Mouse (Mus musculus) spleen, adult 2 months (tissue): ENCODE data around the gene Wwc1. TPM values are rescaled to one million over a fixed set of nuclear protein-coding genes. Genes with fewer than 3 reads are reported as not detected.

ENCODE experiments used
- DNase-seq, 2 experiments: peaks; one replicate each; pipeline versions ENCODE4 v3.0.0 to v3.0.0-alpha.2; 2012 to 2021; ENCODE audit warnings: low spot score in 2 of 2, low read depth in 1 of 2
- H3K27ac ChIP-seq: fragments of 200-500 bp; 2 replicates; pipeline ENCODE4 v1.5.1; 2012; ENCODE audit warnings: low read length, inconsistent platforms; ENCODE audit not compliant: insufficient read depth
- H3K27me3 ChIP-seq: fragments of 200-500 bp; 2 replicates; pipeline ENCODE4 v1.6.1; 2012; ENCODE audit warnings: mild to moderate bottlenecking, moderate library complexity, low read length, inconsistent platforms; ENCODE audit not compliant: control insufficient read depth, insufficient read depth
- H3K36me3 ChIP-seq: fragments of 200-500 bp; 2 replicates; pipeline ENCODE4 v1.6.1; 2012; ENCODE audit warnings: mild to moderate bottlenecking, low read length, inconsistent platforms; ENCODE audit not compliant: control insufficient read depth, insufficient read depth
- H3K4me1 ChIP-seq: fragments of 200-500 bp; 2 replicates; pipeline ENCODE4 v1.6.1; 2011; ENCODE audit warnings: inconsistent platforms; ENCODE audit not compliant: control insufficient read depth, insufficient read depth, insufficient read length
- H3K4me3 ChIP-seq: fragments of 200-500 bp; 2 replicates; pipeline ENCODE4 v1.5.1; 2011; ENCODE audit warnings: mild to moderate bottlenecking, inconsistent platforms; ENCODE audit not compliant: insufficient read depth, insufficient read length; ENCODE audit errors: extremely low read depth
- CTCF ChIP-seq: fragments of 200-500 bp; IDR thresholded peaks from 2 replicates; pipeline ENCODE4 v1.5.1; 2011; ENCODE audit warnings: mild to moderate bottlenecking, inconsistent platforms; ENCODE audit not compliant: insufficient read depth, insufficient read length, insufficient replicate concordance; ENCODE audit errors: extremely low read depth
- POLR2A ChIP-seq: fragments of 200-500 bp; IDR thresholded peaks from 2 replicates; pipeline ENCODE4 v1.6.1; 2011; ENCODE audit warnings: low read depth, low read length, inconsistent platforms
- WGBS: fragments of 180-500 bp; shearing (Covaris S2); methylation state at CpG from one replicate; pipeline ENCODE4 v1.1.7; 2018; 5-methylcytosine and 5-hydroxymethylcytosine counted together
- polyA plus RNA-seq: library from polyadenylated mRNA; depleted of rRNA; stranded (reverse); fragments of >200 nt; gene quantifications from 2 replicates; pipeline ENCODE4 v1.2.3, GENCODE M21; 2012

Gene Wwc1
- polyA plus RNA-seq, 1 experiment: 0.47 TPM

- no peak for TF ChIP-seq POLR2A
- TF ChIP-seq CTCF: no peak
- Histone ChIP-seq H3K4me3 (no peak overlapping the region), H3K36me3 (no peaks in the 10 kb centered on the region), H3K27me3 (no peaks in the 10 kb centered on the region), H3K4me1 (no peaks in the 10 kb centered on the region), H3K27ac (no peak overlapping the region)
- 83% methylated on average over 6 of the region's 6 CpGs for WGBS
- no peak for DNase-seq
Measured at GRCm38 (mm10) chr11:35913418-35914044, 66.8 kb downstream of the Wwc1 start.

DNA sequence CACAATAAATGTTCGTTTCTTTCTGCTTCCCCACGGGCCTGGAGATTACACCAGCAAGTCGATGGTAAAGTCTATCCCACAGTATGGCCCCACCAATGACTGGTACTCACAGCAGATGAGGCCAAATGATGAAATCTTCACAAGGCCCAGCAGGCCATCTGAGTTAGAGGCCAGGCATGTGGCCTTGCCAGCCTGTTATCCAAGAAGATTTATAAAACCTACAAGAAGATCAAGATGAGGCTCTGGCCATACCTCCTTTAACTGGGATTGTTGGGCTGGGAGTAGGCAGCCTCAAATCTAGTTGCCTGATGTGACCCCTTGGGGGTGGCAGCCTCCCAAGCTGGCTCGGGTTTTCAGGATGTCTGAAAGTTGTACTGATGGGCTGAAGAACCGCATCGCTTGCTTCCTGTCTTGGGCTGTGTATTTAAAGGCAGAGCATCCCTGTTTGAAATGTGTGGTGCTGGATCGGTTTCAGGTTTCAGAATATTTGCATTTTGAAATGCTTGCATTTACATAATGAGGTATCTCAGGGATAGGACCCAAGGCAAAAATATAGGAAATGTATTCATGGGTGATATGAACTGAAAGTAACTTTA lies 75.3 kb downstream of the Wwc1 start:
- Histone ChIP-seq H3K36me3 (no peaks in the 10 kb centered on the region), H3K27ac (no peak overlapping the region), H3K27me3 (no peaks in the 10 kb centered on the region), H3K4me1 (no peaks in the 10 kb centered on the region), H3K4me3 (no peak overlapping the region)
- WGBS: 80% methylated on average over 7 of the region's 7 CpGs
- TF ChIP-seq POLR2A: no peak
- TF ChIP-seq CTCF: no peak
- DNase-seq: no peak

- 84% methylated on average over 9 of the region's 9 CpGs for WGBS
- H3K4me3 ChIP-seq: no peak overlapping the region
- TF ChIP-seq CTCF (no peak), POLR2A (no peak)
- DNase-seq: no peak
- no peaks in the 10 kb centered on the region for H3K4me1 ChIP-seq
- H3K27me3 ChIP-seq: no peaks in the 10 kb centered on the region
- H3K36me3 ChIP-seq: no peaks in the 10 kb centered on the region
- no peak overlapping the region for H3K27ac ChIP-seq
Measured at GRCm38 (mm10) chr11:35903079-35903478, 77.2 kb downstream of the Wwc1 start.

- Histone ChIP-seq H3K4me1 (no peaks in the 10 kb centered on the region), H3K36me3 (no peaks in the 10 kb centered on the region), H3K27ac (no peak overlapping the region), H3K27me3 (no peaks in the 10 kb centered on the region), H3K4me3 (no peak overlapping the region)
- WGBS: 15% methylated on average over 9 of the region's 9 CpGs
- TF ChIP-seq CTCF: no peak
- TF ChIP-seq POLR2A: no peak
- DNase-seq: no peak
Measured at GRCm38 (mm10) chr11:35899946-35900345, 80.4 kb downstream of the Wwc1 start.

DNA sequence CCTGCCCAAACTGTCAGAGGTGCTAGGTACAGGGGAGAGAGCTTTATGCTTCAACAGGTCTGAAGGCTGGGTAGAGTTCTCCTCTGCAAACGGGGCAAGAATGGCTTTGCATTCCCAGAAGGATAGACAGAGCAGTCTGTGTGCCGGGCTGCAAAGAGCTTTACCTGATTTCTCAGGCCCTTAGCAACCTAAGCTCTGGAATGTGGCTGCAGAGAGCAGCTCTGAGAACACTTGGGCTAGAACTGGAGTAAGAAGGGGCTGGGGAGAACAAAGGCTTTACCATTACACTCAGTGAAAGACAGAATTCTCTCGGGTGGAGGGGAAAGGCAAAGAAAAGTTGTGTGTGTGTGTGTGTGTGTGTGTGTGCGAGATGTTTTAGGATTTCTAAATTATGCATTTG lies 86.9 kb downstream of the Wwc1 start:
- no peak for DNase-seq
- Histone ChIP-seq H3K4me3 (no peak overlapping the region), H3K27me3 (no peaks in the 10 kb centered on the region), H3K4me1 (no peaks in the 10 kb centered on the region), H3K36me3 (no peaks in the 10 kb centered on the region), H3K27ac (no peak overlapping the region)
- TF ChIP-seq POLR2A (no peak), CTCF (no peak)
- 69% methylated on average over 4 of the region's 4 CpGs for WGBS

DNA sequence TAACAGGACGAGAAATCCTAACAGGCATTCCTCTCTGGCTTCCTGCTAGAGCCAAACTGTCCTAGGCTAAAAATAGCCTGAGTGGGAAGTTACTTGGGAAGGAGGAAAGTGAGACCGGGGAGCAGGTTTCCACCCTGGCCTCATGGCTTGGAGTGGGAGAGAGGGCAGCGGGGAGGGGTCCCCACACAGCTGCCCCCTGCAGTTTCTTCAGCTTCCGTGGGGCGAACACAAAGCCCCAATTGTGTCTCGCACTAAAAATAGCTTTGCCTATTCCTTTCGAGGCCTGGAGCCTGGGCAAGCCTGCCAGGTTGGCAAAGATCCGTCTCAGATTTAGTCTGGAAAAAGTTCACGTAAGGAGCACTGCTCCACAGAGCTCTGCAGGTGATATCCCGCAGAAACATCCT lies 87.3 kb downstream of the Wwc1 start:
- no peak for DNase-seq
- Histone ChIP-seq H3K27ac (no peak overlapping the region), H3K36me3 (no peaks in the 10 kb centered on the region), H3K27me3 (no peaks in the 10 kb centered on the region), H3K4me1 (no peaks in the 10 kb centered on the region), H3K4me3 (no peak overlapping the region)
- 49% methylated on average over 10 of the region's 10 CpGs for WGBS
- TF ChIP-seq CTCF (no peak), POLR2A (no peak)

DNA sequence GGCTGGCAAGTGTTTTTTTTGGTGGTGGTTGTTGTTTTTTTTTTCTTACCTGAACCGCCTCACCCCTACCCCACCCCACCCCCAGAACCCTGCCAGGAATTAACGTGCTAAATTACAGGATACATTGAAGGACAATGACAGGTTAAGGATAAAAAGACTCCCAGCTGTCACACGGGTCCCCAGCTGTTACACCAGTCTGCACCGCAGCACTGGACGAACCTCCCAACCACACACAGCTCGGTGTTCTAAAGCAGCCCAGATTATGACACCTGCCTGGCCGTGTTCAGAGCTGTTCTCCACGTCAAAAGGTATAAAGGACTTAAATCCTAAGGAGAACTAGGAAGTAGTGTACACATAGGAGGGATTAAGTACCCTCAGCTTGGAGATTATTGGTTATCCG lies 88.0 kb downstream of the Wwc1 start:
- whole genome bisulfite sequencing: 78% methylated on average over 9 of the region's 9 CpGs
- TF ChIP-seq CTCF (no peak), POLR2A (no peak)

More for the DNA sequence above, 88.0 kb downstream of the Wwc1 start:
- no peak for DNase-seq
- Histone ChIP-seq H3K4me3 (no peak overlapping the region), H3K36me3 (no peaks in the 10 kb centered on the region), H3K4me1 (no peaks in the 10 kb centered on the region), H3K27ac (no peak overlapping the region), H3K27me3 (no peaks in the 10 kb centered on the region)
